Mouse (Mus musculus): ENCODE data around the gene Tceal6. TPM values are rescaled to one million over a fixed set of nuclear protein-coding genes. Genes with fewer than 3 reads are reported as not detected.
"Not testable (repeated sequence)": the region's sequence is repeated elsewhere in the genome, so short reads cannot be mapped to it uniquely, and the experiment has no call there.

Gene Tceal6
- total RNA-seq (2021) = not detected
- long read RNA-seq, experiment 1 = 0 reads
- long read RNA-seq, experiment 2 = 0 reads

DNA sequence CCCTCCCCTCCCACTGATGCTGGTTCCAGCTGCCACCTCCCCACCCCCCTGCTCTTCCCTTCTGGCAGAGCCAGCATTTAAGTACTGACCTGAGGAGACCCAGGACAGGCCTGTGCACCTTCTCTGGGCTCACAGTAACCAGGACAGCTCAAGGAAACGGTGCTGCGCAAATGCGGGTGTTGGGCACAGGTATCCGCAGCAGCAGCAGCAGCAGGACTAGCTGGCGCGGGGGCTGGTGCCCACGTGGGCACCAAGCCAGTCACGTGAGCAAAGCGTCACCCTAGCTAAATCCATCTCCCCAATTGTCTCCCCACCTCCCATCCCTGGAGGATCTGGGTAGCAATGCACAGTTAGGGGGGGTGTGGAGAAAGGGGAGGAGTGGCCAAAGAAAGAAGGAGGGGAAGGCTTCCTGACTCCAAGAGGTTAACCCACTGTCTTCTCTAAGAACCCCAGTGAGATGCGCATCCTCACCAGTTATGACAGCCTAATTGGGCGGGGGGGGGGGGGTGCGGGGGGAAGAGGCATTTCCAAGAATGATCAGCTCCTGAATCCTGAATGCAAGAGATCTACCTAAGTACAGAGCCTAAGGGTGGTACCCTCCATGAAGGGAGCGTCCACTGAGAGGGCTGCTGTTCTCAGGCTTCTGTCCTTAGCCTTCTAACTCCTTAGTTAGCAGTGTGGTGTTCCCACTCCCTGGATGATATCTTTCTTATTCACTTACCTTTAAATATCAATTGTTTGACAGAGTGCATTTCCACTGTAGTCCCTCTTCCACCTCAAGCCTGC is at the start of gene Tceal6:
Gene Tceal6, minus strand, starts transcription at position 252 of the 786 bp plus-strand sequence.
- no peak for DNase-seq (ENCODE audit: low spot score)

DNA sequence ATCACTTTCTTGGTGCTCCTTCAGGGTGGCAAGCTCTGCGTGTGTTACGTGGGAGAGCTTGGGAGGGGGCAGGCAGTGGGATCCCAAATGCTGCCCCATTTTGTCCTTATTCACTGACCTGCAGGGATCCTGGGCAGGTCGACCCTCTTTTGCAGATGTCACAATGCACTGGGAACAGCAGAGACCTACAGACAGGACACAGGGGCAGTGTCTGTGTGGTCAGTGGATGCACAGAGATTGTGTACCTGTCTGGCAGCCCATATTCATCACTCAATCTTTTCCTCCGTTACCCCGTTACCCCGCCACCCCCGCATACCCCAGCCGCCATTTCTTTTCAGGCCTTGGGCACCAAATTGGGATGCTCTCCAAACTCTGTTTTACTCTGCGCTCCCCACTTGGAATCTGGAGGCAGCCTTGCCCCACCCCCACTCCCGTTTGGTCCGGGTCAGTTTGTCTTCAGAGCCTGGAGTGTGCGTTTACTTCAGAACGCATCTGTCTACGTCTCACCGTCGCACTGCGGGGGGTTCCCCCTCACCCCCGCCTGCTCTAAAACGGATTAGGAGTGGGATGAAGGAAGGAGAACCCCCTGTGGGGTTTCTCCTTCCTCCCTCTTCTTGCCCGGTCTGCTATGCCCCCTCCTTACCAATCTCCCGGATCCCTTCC is 583 bp downstream of the Tceal6 start:
- not testable (repeated sequence) for DNase-seq (ENCODE audit: low spot score)

DNA sequence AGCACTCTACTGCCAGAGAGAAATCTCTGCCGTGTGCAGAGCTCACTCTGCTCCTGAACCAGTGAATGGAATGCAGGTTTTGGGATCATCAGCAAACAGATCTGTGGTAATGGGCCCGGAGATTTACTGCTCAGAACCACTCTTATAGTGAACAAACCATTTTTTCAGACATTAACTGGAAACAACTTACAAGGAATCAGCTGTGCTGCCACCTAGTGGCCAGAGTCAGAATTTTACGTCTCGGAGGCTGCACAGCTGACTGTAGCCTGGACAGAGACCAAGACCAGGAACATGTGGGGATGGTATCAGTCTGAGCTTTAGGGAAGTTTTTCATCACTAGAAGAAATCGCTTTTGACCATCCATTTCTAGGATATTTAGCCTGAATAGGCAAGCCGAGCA is 20.6 kb downstream of the Tceal6 start:
- DNase-seq (ENCODE audit: low spot score) = not testable (repeated sequence)

DNA sequence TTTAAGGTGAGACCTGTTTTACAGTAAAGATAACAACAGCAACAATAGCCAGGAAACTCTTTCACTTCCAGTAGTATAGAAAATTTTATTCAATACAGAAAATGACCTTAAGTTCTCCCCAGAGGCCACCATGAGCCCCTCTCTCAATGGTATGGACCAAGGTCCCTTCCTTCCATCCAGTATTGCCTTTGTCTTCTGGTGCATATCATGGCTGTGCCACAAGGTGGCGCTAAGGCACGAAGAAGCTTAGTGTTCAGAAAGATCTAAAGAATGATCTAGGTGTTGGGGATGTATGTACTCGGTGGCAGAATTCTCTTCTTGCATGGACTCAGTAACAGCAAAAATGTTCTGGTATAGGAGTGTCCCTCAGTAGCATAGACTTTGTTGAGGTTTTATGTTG is 21.8 kb downstream of the Tceal6 start:
- not testable (repeated sequence) for DNase-seq (ENCODE audit: low spot score)

DNA sequence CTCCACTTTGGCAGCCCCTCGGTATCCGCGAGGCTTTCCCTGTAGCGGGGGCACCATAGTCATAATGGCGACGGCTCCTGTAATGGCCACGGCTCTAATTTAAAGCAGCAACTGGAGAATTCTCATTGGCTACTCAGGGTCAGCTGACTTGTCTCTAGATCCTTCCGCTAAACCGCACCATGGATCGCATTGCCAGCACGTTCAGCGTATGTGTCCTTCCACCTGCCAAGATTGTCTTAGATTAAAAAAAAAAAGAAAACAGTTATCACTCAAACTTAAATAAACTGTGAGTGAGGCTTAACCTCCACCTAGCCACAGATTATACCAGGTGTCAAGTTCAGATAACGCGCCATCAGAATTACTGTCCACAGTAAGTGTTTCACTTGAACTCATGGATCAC is 33.0 kb downstream of the Tceal6 start, which contains the start of gene Gm15023:
Gene Gm15023, minus strand, starts transcription at position 101 of the 400 bp plus-strand sequence.
- DNase-seq (ENCODE audit: low spot score) = not testable (repeated sequence)

Other genes with a start within 250 kb of the Tceal6 start
- gene Nxf2, start 245.9 kb downstream of the Tceal6 start, total RNA-seq (2021) = not detected
- 1 to 10 TPM in 1 of 2 experiments, under 1 TPM in 1; 0.95 to 1.2 TPM for gene Zmat1, start 201.5 kb downstream of the Tceal6 start, total RNA-seq (2021)
- not detected for gene Gm15023, start 33.1 kb downstream of the Tceal6 start, total RNA-seq (2021)
- gene Pramel3, start 91.6 kb upstream of the Tceal6 start, total RNA-seq (2021) = not detected
- not detected for gene Gm5128, start 162.6 kb upstream of the Tceal6 start, total RNA-seq (2021)
- gene Gm7903, start 223.1 kb upstream of the Tceal6 start, total RNA-seq (2021) = not detected